Mouse (Mus musculus) G1E (cell line): ENCODE results near the gene Rgs14.
A peak's percentile ranks its signal among the peaks of the same experiment; 100 is the strongest.

ENCODE experiments used
- CTCF ChIP-seq: IDR thresholded peaks from 2 replicates; pipeline ENCODE4 v1.5.1; 2012; ENCODE audit warnings: low read depth, low read length, inconsistent platforms, mixed read lengths
- GATA1 ChIP-seq: IDR thresholded peaks from 2 replicates; pipeline ENCODE4 v1.6.1; 2012; ENCODE audit warnings: borderline replicate concordance, low read length, inconsistent platforms, mixed read lengths
- POLR2AphosphoS5 ChIP-seq: IDR thresholded peaks from 2 replicates; pipeline ENCODE4 v1.6.1; 2012; ENCODE audit warnings: low read depth, low read length, inconsistent platforms; ENCODE audit not compliant: insufficient replicate concordance
- TAL1 ChIP-seq: conservative IDR thresholded peaks from 2 replicates; pipeline ENCODE4 v1.6.1; 2012; ENCODE audit warnings: low read depth, low read length, inconsistent platforms, mixed read lengths

- peak; percentile 62 for TF ChIP-seq CTCF
- no peak for TF ChIP-seq GATA1
- TF ChIP-seq TAL1, result no peak
- no peak for TF ChIP-seq POLR2AphosphoS5
Observed at GRCm38 (mm10) chr13:55418004-55418403, 48.5 kb downstream of the Rgs14 start.
